Mouse (Mus musculus): ENCODE measurements at regions not wholly inside any gene's neighbourhood (a gene's known extent, or its start where the extent isn't known, plus 50 kb on each side); places are given as distances from the start of the nearest gene placed in this dataset.

DNA sequence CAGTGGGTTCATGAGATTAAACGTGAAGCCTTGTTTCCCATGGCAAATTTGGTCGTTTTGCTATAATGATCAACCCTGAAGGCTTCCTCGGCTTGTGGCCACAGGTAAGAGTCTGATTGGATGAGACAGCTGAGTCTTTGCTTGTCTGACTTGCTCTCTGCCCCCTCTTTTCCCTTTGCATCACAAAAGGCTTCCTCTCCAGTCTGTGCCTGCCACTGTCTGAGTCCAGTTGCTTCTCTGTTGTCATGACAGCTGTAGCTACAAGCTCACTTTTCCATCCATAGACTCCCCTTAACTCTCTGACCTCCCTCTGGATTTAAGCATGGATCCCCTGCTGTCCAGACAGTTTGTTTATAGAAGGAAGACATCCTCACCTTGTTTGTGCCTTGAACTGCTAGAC lies 314.9 kb upstream of the Lcorl start:
- TF ChIP-seq POLR2A (IDR thresholded peaks at IDR 0.05; ENCODE audit: low read depth, low read length) (no peak), CTCF (IDR thresholded peaks at IDR 0.05; ENCODE audit: extremely low read depth, insufficient read length, insufficient replicate concordance, low read depth, low read length) (no peak)

Data from small intestine, adult 2 months (tissue).